Mouse (Mus musculus) ES-Bruce4 (cell line): ENCODE measurements around the gene Prkd3. TPM values are rescaled to one million over a fixed set of nuclear protein-coding genes. Genes with fewer than 3 reads are reported as not detected.
A peak's percentile ranks its signal among the peaks of the same experiment; 100 is the strongest.

ENCODE experiments used
- H3K27ac ChIP-seq: 2 replicates; pipeline ENCODE4 v1.5.1; 2012; ENCODE audit warnings: low read length, inconsistent platforms; ENCODE audit not compliant: insufficient read depth
- H3K27me3 ChIP-seq: 2 replicates; pipeline ENCODE4 v1.6.1; 2012; ENCODE audit warnings: mild to moderate bottlenecking, low read length, inconsistent platforms; ENCODE audit not compliant: control insufficient read depth, poor library complexity, insufficient read depth, severe bottlenecking
- H3K36me3 ChIP-seq: 2 replicates; pipeline ENCODE4 v1.6.1; 2012; ENCODE audit warnings: inconsistent platforms, mild to moderate bottlenecking, low read length, moderate library complexity; ENCODE audit not compliant: control insufficient read depth, poor library complexity, insufficient read depth, severe bottlenecking
- H3K4me1 ChIP-seq: one replicate; pipeline ENCODE4 v1.8.1; 2011; ENCODE audit warnings: low read length; ENCODE audit not compliant: control insufficient read depth, insufficient read depth
- H3K4me3 ChIP-seq: 2 replicates; pipeline ENCODE4 v1.5.1; 2011; ENCODE audit warnings: low read depth, mild to moderate bottlenecking, low read length
- H3K9ac ChIP-seq: 2 replicates; pipeline ENCODE4 v1.6.1; 2012; ENCODE audit warnings: low read depth, mild to moderate bottlenecking, inconsistent platforms; ENCODE audit not compliant: poor library complexity, severe bottlenecking
- H3K9me3 ChIP-seq: replicated peaks from 2 replicates; pipeline ENCODE4 v1.6.1; 2012; ENCODE audit warnings: mild to moderate bottlenecking, low read length, inconsistent platforms; ENCODE audit not compliant: control insufficient read depth, poor library complexity, insufficient read depth, severe bottlenecking
- CTCF ChIP-seq: IDR thresholded peaks from one replicate; pipeline ENCODE4 v1.8.1; 2011; ENCODE audit warnings: low read depth, low read length
- EP300 ChIP-seq: IDR thresholded peaks from 2 replicates; pipeline ENCODE4 v1.6.1; 2011; ENCODE audit warnings: low read depth, low read length; ENCODE audit not compliant: insufficient read depth
- POLR2A ChIP-seq: IDR thresholded peaks from one replicate; pipeline ENCODE4 v1.8.1; 2011; ENCODE audit warnings: low read length; ENCODE audit not compliant: insufficient read depth
- polyA plus RNA-seq: library from polyadenylated mRNA; stranded (reverse); fragments of >200 nt; gene quantifications from 2 replicates; pipeline ENCODE4 v1.2.4, GENCODE M21; 2011; ENCODE audit warnings: low read depth; ENCODE audit not compliant: missing spikeins, insufficient read depth, insufficient read length

The Prkd3 gene
- polyA plus RNA-seq, 1 experiment = 37.5 TPM

GRCm38 (mm10) chr17:79058271-79058670, 37.7 kb upstream of the Prkd3 start:
- H3K4me1 ChIP-seq = no peaks in the 10 kb centered on the region
- TF ChIP-seq EP300 = no peak
- TF ChIP-seq POLR2A = no peak
- TF ChIP-seq CTCF = no peak
- H3K9me3 ChIP-seq = peaks cover 6% of the 10 kb centered on the region; the same call in 1 of the 2 replicates
- H3K4me3 ChIP-seq = no peak overlapping the region
- H3K9ac ChIP-seq = no peak overlapping the region
- no peaks in the 10 kb centered on the region for H3K36me3 ChIP-seq
- H3K27me3 ChIP-seq = no peaks in the 10 kb centered on the region
- H3K27ac ChIP-seq = no peak overlapping the region

- Histone ChIP-seq H3K4me3 (peak overlapping the region; percentile 82), H3K9ac (peak overlapping the region; percentile 8; the same call in 1 of the 2 replicates), H3K36me3 (no peaks in the 10 kb centered on the region), H3K27ac (no peak overlapping the region), H3K27me3 (no peaks in the 10 kb centered on the region), H3K4me1 (no peaks in the 10 kb centered on the region), H3K9me3 (no peaks in the 10 kb centered on the region)
- TF ChIP-seq CTCF (no peak), POLR2A (no peak), EP300 (no peak)
These were observed 31.6 kb upstream of the Prkd3 start for GRCm38 (mm10) chr17:79052088-79052812.

GRCm38 (mm10) chr17:79051606-79052005, 31.0 kb upstream of the Prkd3 start, which contains the start of gene Qpct:
Gene Qpct, plus strand, starts transcription at chr17:79051906.
- Histone ChIP-seq H3K36me3 (no peaks in the 10 kb centered on the region), H3K4me1 (no peaks in the 10 kb centered on the region), H3K4me3 (peak within 1 kb of the TSS; percentile 82), H3K9ac (peak within 1 kb of the TSS; percentile 8; the same call in 1 of the 2 replicates), H3K27ac (no peak within 1 kb of the TSS), H3K27me3 (no peaks in the 10 kb centered on the region), H3K9me3 (no peaks in the 10 kb centered on the region)
- TF ChIP-seq POLR2A (no peak), EP300 (no peak), CTCF (no peak)

GRCm38 (mm10) chr17:79043705-79044104, 23.1 kb upstream of the Prkd3 start:
- H3K9ac ChIP-seq = no peak overlapping the region
- H3K27me3 ChIP-seq = no peaks in the 10 kb centered on the region
- H3K9me3 ChIP-seq = no peaks in the 10 kb centered on the region
- TF ChIP-seq EP300 (no peak), CTCF (no peak), POLR2A (no peak)
- H3K4me1 ChIP-seq = no peaks in the 10 kb centered on the region
- no peaks in the 10 kb centered on the region for H3K36me3 ChIP-seq
- H3K27ac ChIP-seq = no peak overlapping the region
- H3K4me3 ChIP-seq = no peak overlapping the region

- no peak for TF ChIP-seq EP300
- TF ChIP-seq CTCF = no peak
- no peak for TF ChIP-seq POLR2A
- H3K36me3 ChIP-seq = no peaks in the 10 kb centered on the region
- H3K9ac ChIP-seq = no peak overlapping the region
- no peaks in the 10 kb centered on the region for H3K27me3 ChIP-seq
- no peak overlapping the region for H3K4me3 ChIP-seq
- no peaks in the 10 kb centered on the region for H3K4me1 ChIP-seq
- no peaks in the 10 kb centered on the region for H3K9me3 ChIP-seq
- no peak overlapping the region for H3K27ac ChIP-seq
These were observed 19.0 kb upstream of the Prkd3 start for GRCm38 (mm10) chr17:79039660-79040059.

GRCm38 (mm10) chr17:79032782-79033181, 12.2 kb upstream of the Prkd3 start:
- Histone ChIP-seq H3K4me3 (no peak overlapping the region), H3K9me3 (no peaks in the 10 kb centered on the region), H3K4me1 (no peaks in the 10 kb centered on the region), H3K27ac (no peak overlapping the region), H3K36me3 (no peaks in the 10 kb centered on the region), H3K9ac (no peak overlapping the region), H3K27me3 (no peaks in the 10 kb centered on the region)
- no peak for TF ChIP-seq EP300
- TF ChIP-seq POLR2A = no peak
- no peak for TF ChIP-seq CTCF
